Mouse (Mus musculus) cerebellum, adult 8-10 months (tissue): Measurements from ENCODE around the gene Hdc.
A peak's percentile ranks its signal among the peaks of the same experiment; 100 is the strongest.
"Not testable (repeated sequence)": the region's sequence is repeated elsewhere in the genome, so short reads cannot be mapped to it uniquely, and the experiment has no call there.

Source experiments
- DNase-seq: peaks from one replicate; pipeline ENCODE4 v3.0.0; 2022

Gene Hdc

GRCm38 (mm10) chr2:126619249-126619704 is at the start of gene Hdc:
Gene Hdc, minus strand, starts transcription at chr2:126619299.
- no peak for DNase-seq

GRCm38 (mm10) chr2:126668621-126669252 is 49.6 kb upstream of the Hdc start:
- DNase-seq = no peak

GRCm38 (mm10) chr2:126665984-126666383 is 46.9 kb upstream of the Hdc start:
- DNase-seq = no peak

- DNase-seq = no peak
These were observed 44.4 kb upstream of the Hdc start for GRCm38 (mm10) chr2:126663481-126663880.

GRCm38 (mm10) chr2:126652929-126653328 is 33.8 kb upstream of the Hdc start:
- DNase-seq = no peak

- DNase-seq = no peak
These were observed 28.7 kb upstream of the Hdc start for GRCm38 (mm10) chr2:126647762-126648161.

DNA sequence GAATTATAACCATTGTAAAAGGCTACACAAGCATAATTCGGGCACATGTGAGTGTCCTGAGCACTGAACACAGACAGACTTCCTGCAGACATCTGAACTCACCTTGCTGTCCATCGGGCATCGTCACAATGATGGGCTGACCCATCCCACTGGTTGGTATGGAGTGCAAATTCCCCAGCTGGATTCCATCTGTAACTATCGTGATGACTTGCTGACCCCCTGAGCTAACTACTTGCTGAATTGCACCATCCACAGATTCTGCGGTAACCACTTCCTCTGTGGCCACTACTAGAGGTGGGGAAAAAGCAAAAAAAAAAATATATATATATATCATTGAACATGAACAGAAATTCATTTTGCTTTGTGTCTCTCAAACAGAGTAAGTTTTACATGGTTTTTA is 27.4 kb upstream of the Hdc start:
- DNase-seq = no peak

GRCm38 (mm10) chr2:126644768-126645167 is 25.7 kb upstream of the Hdc start:
- no peak for DNase-seq

DNA sequence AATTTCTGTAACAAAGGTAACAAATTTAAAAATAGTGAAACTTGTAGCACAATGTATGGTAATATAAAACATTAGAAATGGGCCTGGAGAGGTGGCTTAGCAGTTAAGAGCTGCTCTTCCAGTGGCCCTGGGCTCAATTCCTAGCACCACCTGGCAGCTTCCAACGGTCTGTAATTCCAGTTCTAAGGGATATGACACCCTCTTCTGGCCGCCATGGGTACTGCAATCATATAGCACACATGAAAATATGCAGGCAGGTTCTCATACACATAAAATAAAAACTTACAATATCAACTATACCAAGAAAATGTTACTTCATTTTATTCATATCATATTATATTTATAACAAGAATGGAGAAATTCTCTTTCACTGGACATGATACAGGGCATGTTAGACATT is 21.2 kb upstream of the Hdc start:
- DNase-seq = no peak

- DNase-seq = no peak
These were observed 17.1 kb upstream of the Hdc start for GRCm38 (mm10) chr2:126635939-126636823.

GRCm38 (mm10) chr2:126633165-126633564 is 14.1 kb upstream of the Hdc start:
- DNase-seq = no peak

GRCm38 (mm10) chr2:126628455-126628995 is 9.4 kb upstream of the Hdc start:
- DNase-seq = no peak

DNA sequence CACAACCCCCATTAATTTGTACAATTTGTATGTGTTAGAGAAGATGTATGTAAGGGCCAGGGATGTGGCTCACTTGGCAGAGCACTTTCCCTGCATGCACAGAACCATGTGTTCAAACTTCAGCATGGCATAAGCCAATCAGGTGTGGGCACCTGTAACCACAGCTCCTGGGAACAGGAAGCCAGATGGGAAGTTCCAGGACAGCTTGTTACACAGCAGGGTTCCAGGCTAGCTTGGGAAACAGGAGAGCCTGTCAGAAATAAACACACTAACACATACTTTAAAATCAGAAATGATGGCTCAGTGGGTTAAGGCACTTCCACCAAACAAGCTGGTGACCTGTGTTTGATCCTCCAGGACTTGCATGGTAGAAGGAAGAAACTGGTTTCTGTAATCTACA is 4.0 kb upstream of the Hdc start:
- peak; percentile 75 for DNase-seq

DNA sequence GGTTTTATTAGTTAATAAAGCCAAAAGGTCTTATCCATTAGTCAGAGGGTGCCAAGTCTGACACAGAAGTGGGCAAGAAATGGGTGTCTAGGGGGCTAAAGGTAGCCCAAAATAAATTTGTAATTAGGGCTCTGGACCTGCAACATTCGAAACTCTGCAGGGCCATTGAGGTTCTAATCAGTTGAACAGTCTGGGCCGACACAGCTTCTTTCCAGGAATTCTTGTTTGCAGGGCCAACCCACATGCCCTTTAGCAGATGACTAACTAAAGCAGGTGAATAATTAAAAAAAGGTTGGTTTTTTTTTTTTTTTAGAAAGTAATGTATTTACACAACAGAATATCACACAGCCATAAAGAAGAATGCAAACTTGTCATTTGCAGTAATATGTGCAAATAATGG is 3.4 kb upstream of the Hdc start:
- DNase-seq = no peak

GRCm38 (mm10) chr2:126618470-126619179 is 474 bp downstream of the Hdc start:
- DNase-seq = no peak

GRCm38 (mm10) chr2:126615355-126615754 is 3.7 kb downstream of the Hdc start:
- DNase-seq = no peak

DNA sequence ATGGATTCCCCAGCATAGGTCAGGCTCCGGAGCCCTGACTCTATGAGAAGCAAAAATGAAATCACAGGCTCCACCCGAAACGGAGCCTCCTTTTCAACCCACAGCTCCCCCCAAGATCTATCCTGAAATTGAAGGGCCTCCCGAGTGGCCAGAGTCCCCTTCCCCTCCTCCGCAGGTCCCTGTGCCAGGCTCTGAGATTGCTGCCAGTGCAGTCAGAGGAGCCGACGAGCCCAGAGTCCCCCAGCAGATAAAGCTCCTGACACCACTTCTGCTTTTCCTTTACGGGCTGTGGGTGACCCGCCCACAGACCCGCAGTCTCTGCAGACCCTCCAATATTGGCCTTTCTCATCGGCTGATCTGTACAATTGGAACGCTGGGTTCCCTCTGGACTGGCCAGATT is 9.5 kb downstream of the Hdc start:
- not testable (repeated sequence) for DNase-seq

GRCm38 (mm10) chr2:126607553-126608203 is 11.4 kb downstream of the Hdc start:
- DNase-seq = no peak

- DNase-seq = no peak
These were observed 12.4 kb downstream of the Hdc start for GRCm38 (mm10) chr2:126606688-126607062.

DNA sequence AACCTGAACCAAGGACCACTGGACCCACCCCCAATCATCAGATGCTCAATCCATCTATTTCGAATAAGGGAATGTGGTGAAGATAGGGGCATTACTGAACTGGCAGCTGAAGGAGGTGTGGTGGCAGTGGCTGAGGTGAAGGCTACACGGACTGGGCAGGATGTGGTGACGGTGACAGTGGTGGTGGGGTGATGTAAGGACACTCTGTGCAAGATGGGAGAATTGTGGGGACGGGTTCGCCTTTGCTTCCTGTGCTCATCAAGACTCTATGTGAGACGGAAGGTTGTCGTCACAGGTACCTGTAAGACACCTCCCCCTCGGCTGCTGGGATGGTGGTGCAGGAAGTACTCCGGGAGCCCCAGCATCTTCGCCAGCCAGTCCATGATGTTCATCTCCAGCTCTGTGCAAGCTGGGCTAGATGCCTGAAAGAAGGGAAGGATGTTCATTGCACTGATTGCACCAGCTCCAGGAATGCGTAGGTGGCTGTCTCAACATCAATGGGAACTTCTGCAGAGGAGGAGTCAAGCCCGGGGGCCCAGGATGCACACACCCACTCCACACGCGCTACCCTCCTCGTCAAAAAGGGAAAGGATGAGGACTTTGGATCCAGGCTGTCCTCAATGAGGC is 12.9 kb downstream of the Hdc start:
- DNase-seq = no peak

GRCm38 (mm10) chr2:126601918-126602600 is 17.0 kb downstream of the Hdc start:
- no peak for DNase-seq

GRCm38 (mm10) chr2:126600533-126600932 is 18.6 kb downstream of the Hdc start:
- DNase-seq = no peak
